Mouse (Mus musculus) heart, adult 8-10 months (tissue): ENCODE measurements around the gene Ptprn2. TPM values are rescaled to one million over a fixed set of nuclear protein-coding genes. Genes with fewer than 3 reads are reported as not detected.

Source experiments
- DNase-seq: peaks from one replicate; pipeline ENCODE4 v3.0.0; 2022; ENCODE audit warnings: low spot score
- total RNA-seq, 4 experiments: library from RNA; stranded (reverse); gene quantifications; 2 replicates each; pipeline ENCODE4 v1.2.4; 2022

The Ptprn2 gene
- under 1 TPM in 3 of 4 experiments, not detected in 1; 0.06 to 0.17 (median 0.14) TPM for total RNA-seq

DNA sequence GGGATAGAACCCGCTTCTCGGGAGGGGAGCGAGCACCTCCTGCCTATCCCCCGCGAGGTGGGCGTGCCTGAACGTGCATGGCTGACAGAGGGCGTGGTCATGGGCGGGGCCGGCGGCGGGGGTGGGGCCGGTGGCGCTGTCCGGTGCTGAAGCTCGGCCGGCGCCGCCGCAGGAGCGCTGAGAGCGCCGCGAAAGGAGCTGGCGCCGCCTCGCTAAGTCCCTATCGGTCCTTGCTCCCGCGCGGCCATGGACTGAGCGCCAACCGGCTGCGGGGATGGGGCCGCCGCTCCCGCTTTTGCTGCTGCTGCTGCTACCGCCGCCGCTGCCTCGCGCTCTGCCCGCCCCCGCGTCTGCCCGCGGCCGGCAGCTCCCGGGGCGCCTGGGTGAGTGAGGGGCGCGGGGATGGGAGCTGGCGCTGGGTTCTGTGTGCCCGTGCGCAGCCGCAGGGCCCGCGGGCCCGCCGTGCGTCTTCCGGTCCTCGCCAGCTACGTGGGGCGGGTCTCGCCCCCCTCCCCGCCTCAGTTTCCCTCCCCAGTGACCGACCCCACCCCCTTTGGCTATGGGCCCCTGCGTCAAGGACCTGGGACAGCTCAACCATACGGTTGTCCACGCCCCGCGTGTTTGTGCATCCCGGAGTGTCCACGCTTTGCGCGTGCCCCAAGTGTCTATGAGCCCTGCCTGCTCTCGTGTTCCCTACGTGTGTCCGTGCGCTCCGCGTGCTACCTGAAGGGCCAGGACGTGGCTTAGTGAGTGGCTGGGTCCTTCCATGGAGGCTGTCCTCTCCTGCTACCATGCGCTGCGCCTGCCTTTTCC, at the start of gene Ptprn2:
TSS of gene Ptprn2 (plus strand) at position 130 of the 813 bp plus-strand sequence.
- DNase-seq, result no peak

GRCm38 (mm10) chr12:116436125-116436524, 49.4 kb upstream of the Ptprn2 start:
- DNase-seq, result no peak

DNA sequence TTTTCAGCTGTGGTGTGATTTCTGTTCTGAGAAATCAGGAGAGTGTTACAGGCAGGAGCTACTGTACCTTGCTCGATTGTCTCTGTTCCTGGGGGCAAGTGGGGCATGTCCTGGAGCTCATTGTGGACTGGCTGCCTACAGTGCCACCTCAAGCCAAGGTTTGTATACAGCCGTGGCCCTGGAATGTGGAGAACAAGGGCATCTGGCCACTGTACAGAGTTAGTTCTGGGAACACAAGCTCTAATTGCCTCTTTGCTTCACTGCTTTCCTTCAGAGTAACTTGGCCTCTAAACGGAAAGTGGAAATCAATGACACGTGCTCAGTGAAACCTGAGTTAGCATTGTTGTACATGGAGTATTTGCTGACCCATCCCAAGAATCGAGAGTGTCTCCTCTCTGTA, 46.9 kb upstream of the Ptprn2 start:
- no peak for DNase-seq

GRCm38 (mm10) chr12:116442184-116442583, 43.3 kb upstream of the Ptprn2 start:
- DNase-seq, result no peak

DNA sequence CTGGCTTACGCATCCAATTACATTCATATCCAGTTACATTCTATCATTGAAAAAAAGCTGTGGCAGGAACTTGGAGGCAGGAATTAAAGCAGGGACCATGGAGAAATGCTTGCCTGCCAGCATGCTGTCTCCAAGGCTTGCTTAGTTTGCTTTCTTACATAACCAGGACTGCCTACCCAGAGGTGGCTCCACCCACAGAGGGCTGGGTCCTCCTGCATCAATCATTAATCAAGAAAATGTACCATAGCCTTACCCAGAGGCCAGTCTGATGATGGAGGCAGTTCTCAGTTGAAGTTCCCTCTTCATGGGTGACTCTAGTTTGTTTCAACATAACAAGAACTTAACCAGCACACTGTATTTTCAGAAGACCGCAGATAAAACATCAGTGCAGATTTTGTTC, 36.0 kb upstream of the Ptprn2 start:
- DNase-seq, result no peak

GRCm38 (mm10) chr12:116460379-116461065, 25.0 kb upstream of the Ptprn2 start:
- no peak for DNase-seq

- no peak for DNase-seq
Observed at GRCm38 (mm10) chr12:116467030-116467429, 18.5 kb upstream of the Ptprn2 start.

- no peak for DNase-seq
Observed at GRCm38 (mm10) chr12:116468348-116468747, 17.2 kb upstream of the Ptprn2 start.

GRCm38 (mm10) chr12:116469096-116469495, 16.4 kb upstream of the Ptprn2 start:
- DNase-seq, result no peak

DNA sequence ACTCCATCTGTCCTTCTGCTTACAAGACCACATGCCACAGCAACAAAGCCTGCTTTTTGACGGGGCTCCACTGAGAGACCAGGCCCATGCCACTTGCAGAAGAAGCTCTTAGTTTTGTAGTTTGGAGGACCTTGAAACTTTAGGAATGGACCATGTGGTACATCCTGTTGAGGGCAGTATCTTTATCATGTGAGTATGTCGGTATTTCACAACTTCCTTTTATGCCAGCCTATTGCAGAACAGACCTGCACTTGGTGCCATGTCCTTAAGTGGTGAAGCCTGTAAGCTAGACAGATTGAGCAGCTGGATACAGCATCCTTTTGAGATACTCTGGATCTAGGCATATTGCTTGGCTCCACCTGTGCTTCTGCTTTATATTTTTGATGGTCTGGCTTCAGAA, 12.3 kb upstream of the Ptprn2 start:
- no peak for DNase-seq

DNA sequence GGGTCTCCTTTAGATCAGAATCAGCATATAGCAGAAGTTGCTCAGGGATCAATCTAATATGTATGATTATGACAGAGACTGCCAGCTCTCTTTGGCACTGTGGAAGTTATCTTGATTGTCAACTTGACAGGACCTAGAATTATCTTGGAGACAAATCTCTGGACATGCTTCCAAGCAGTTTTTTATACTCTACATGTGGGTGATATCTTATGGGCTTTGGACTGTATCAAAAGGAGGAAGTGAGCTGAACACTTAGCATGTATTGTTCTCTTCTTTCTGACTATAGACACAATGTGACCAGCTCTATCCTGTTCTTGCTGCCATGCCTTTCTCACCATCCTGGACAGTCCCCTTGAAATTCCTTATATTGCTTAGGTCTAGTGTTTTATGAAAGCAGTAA, 11.8 kb upstream of the Ptprn2 start:
- DNase-seq, result no peak

DNA sequence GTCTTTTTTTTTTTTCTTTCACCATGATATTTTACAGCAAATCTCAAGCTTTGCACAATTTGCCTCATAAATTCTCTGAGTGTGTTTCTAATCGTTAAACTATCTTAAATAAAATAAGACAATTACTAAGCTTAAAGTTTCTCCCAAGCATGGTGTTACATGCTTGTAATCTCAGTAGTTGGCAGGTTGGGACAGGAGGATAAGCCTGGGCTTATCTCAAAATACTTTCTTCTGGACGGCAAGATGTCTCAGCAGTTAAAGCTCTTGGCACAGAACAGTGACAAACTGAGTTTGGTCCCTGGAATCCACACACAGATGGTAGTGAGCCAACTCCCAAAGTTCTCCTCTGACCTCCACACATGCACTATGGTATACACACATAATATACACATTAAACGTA, 10.8 kb upstream of the Ptprn2 start:
- DNase-seq, result no peak

DNA sequence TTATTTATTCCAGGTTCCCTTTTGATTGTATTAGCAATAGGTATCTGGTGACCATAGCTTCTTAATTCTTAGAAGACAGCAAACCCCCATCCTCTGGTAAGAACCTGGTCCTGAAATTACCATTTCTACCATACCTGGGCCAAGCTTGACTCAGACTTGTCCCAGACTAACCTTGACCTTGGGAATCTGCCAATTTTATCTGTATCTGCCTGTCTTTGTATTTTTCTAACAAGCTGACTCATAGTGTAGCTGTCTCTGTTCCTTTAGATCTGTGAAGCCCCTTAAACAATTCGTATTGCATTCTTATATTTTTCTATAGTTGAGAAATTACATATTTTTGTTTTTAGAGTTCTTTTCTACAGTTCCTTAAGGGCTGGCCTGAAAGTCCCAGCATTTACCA, 6.7 kb upstream of the Ptprn2 start:
- DNase-seq, result no peak

GRCm38 (mm10) chr12:116481921-116482320, 3.6 kb upstream of the Ptprn2 start:
- DNase-seq, result no peak

DNA sequence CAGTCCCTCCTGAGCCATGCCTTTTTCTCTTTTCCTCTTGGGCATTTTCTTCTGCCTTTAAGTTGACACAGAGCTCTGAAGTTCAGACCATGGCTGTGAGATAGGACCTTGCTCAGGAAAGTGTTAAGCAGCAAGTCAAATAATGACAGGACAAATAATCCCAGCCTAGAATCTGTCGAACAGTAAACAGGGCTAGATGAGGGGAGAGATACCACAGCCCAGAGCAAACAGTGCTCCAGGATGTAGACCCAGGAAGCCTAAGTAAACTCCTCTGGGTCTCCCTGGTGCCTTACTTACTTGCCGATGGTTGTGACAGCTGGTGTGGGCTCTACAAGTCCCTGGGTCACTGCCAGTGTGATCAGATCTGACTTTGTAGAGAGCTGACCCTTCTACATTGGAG, 1.9 kb upstream of the Ptprn2 start:
- no peak for DNase-seq

- DNase-seq, result no peak
Observed at GRCm38 (mm10) chr12:116484991-116485390, 529 bp upstream of the Ptprn2 start.

- DNase-seq, result no peak
Observed at GRCm38 (mm10) chr12:116486404-116486730, 847 bp downstream of the Ptprn2 start.

GRCm38 (mm10) chr12:116488836-116489235, 3.3 kb downstream of the Ptprn2 start:
- no peak for DNase-seq

- DNase-seq, result no peak
Observed at GRCm38 (mm10) chr12:116490575-116491356, 5.2 kb downstream of the Ptprn2 start.

GRCm38 (mm10) chr12:116498666-116499065, 13.1 kb downstream of the Ptprn2 start:
- no peak for DNase-seq

DNA sequence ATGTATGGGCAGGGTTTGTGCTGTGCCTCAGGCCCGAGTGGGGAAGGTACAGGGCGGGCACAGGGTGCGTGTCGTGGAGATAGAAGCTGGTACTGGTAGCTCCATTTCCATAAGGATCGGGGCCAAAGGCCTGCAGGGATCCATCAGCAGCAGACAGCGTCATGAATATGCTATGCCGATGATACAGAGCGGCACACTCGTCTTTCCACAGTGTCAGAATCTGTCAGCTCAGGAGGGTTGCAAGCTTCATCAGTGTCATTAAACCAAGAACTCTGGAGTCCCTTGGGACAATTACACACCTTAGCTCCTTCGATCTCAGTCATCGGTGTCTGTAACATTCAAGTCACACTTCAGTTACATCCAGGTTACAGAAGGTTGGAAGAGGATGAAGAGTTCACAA, 15.1 kb downstream of the Ptprn2 start:
- DNase-seq, result no peak

- no peak for DNase-seq
Observed at GRCm38 (mm10) chr12:116512482-116512881, 27.0 kb downstream of the Ptprn2 start.
